Mouse (Mus musculus) yolk sac, embryonic 10.5 days (tissue): ENCODE data around the gene Gm21719.
"Not testable (repeated sequence)": the region's sequence is repeated elsewhere in the genome, so short reads cannot be mapped to it uniquely, and the experiment has no call there.

Experiments
- DNase-seq: peaks from one replicate; pipeline ENCODE4 v3.0.0-alpha.2; 2017; ENCODE audit warnings: low spot score

Gene Gm21719

GRCm38 (mm10) chrY:6682772-6683171 lies at the start of gene Gm21719:
Gm21719 (minus strand) TSS chrY:6682872.
- not testable (repeated sequence) for DNase-seq
